In genomic region chr2:91354727-91355403, GRCm38 (mm10) we compare ENCODE assay signal across 13 mouse cellular contexts.
DNase-seq lines count a peak whose midpoint lies in the region; ATAC-seq and TF ChIP-seq lines count a peak whose summit lies in the region.
"Had no signal": no experiment of that assay in that cellular context is flagged by ENCODE, and none has a peak within 500 bp of the region (broad histone marks: within the 10 kb centered on the region; RNA-seq: fewer than 3 reads in every experiment).

No protein-coding gene starts in this region.

- no peak for TF ChIP-seq CTCF in G1E (IDR thresholded peaks at IDR 0.05; ENCODE audit: low read depth, low read length)
- TF ChIP-seq CTCF in liver, embryonic 14.5 days (IDR thresholded peaks at IDR 0.05; ENCODE audit: low read depth), result no peak

- H3K36me3 ChIP-seq in kidney, embryonic 15.5 days, result no peaks in the 10 kb centered on the region
- H3K36me3 ChIP-seq in G1E (replicated peaks), result no peaks in the 10 kb centered on the region
- H3K36me3 ChIP-seq in liver, embryonic 14.5 days (replicated peaks; ENCODE audit: control insufficient read depth, insufficient read depth, low read depth), result no peaks in the 10 kb centered on the region
- H3K36me3 ChIP-seq: heart, embryonic 13.5 days had no signal

- 61% methylated on average over 6 of the region's 6 CpGs for WGBS in kidney, embryonic 15.5 days
- 27% methylated on average over 6 of the region's 6 CpGs for whole genome bisulfite sequencing in liver, embryonic 14.5 days (ENCODE audit: insufficient replicate concordance)

- no peaks in the 10 kb centered on the region for H3K9me3 ChIP-seq in kidney, embryonic 15.5 days (replicated peaks)
- no peaks in the 10 kb centered on the region for H3K9me3 ChIP-seq in G1E (replicated peaks)
- H3K9me3 ChIP-seq in liver, embryonic 14.5 days (ENCODE audit: control insufficient read depth, low read length), result no peaks in the 10 kb centered on the region
- H3K9me3 ChIP-seq: heart, embryonic 13.5 days had no signal

- H3K27ac ChIP-seq in kidney, embryonic 15.5 days, result peak overlapping the region; percentile 52
- H3K27ac ChIP-seq in liver, embryonic 14.5 days, result peak overlapping the region; percentile 13
- H3K27ac ChIP-seq: heart, embryonic 13.5 days had no signal

- no peak overlapping the region for H3K4me3 ChIP-seq in kidney, embryonic 15.5 days (replicated peaks)
- H3K4me3 ChIP-seq in G1E (ENCODE audit: low read depth, low read length), result no peak overlapping the region
- no peak overlapping the region for H3K4me3 ChIP-seq in liver, embryonic 14.5 days (ENCODE audit: insufficient read depth in 1 of 2, low read depth in 2 of 2, low read length in 2 of 2)
- H3K4me3 ChIP-seq: heart, embryonic 13.5 days had no signal

- TF ChIP-seq EP300 in liver, embryonic 14.5 days (IDR thresholded peaks at IDR 0.05; ENCODE audit: low read depth), result peak; percentile 80

- 0 out of 2 replicates have a peak, but pooled peaks have one; percentile 18 for ATAC-seq in kidney, embryonic 15.5 days (replicated peaks; ENCODE audit: low FRiP score)
- ATAC-seq in G1E (ENCODE audit: extremely low read depth, insufficient number of reproducible peaks, low FRiP score, poor library complexity, severe bottlenecking), result peak; percentile 78
- peak; percentile 94 for ATAC-seq in liver, embryonic 14.5 days (ENCODE audit: insufficient read depth)
- ATAC-seq in monocyte, adult 5-6 weeks (replicated peaks; ENCODE audit: insufficient number of reproducible peaks, low FRiP score, low TSS enrichment, poor library complexity, severe bottlenecking), result no peak

- H3K4me2 ChIP-seq in kidney, embryonic 15.5 days, result no peak overlapping the region
- H3K4me2 ChIP-seq in liver, embryonic 14.5 days (ENCODE audit: low read depth), result no peak overlapping the region
- H3K4me2 ChIP-seq: heart, embryonic 13.5 days had no signal

- H3K27me3 ChIP-seq in kidney, embryonic 15.5 days, result no peaks in the 10 kb centered on the region
- peaks cover 4% of the 10 kb centered on the region; the same call in 1 of the 2 replicates for H3K27me3 ChIP-seq in G1E (ENCODE audit: insufficient read depth, low read length)
- no peaks in the 10 kb centered on the region for H3K27me3 ChIP-seq in liver, embryonic 14.5 days (ENCODE audit: control insufficient read depth, insufficient read depth, low read length)
- H3K27me3 ChIP-seq: heart, embryonic 13.5 days had no signal

- H3K4me1 ChIP-seq in kidney, embryonic 15.5 days, result peaks cover 8% of the 10 kb centered on the region
- H3K4me1 ChIP-seq in G1E (ENCODE audit: insufficient read depth, low read depth, low read length), result peaks cover 7% of the 10 kb centered on the region
- peaks cover 5 to 9% of the 10 kb centered on the region in 2 experiments for H3K4me1 ChIP-seq in liver, embryonic 14.5 days (replicated peaks; ENCODE audit: control insufficient read depth in 2 of 2, insufficient read depth in 2 of 2, low read length in 1 of 2)

- no peak for DNase-seq in kidney, adult 8-10 months
- peak; percentile 12 for DNase-seq in G1E (ENCODE audit: low spot score)
- peak; percentile 11 for DNase-seq in c-Kit-negative CD71-positive TER-119-positive erythroid progenitor cells, embryonic 14.5 days (ENCODE audit: low read depth, low spot score)
- peak; percentile 67 to 75 (median 67) for DNase-seq in liver, embryonic 14.5 days (ENCODE audit: low read depth in 3 of 3, low spot score in 3 of 3)
- no peak for DNase-seq in frontal cortex, adult 2 months (ENCODE audit: extremely low spot score in 1 of 2, low spot score in 1 of 2)
- DNase-seq in left cerebral cortex, adult 8-10 months (ENCODE audit: low spot score in 2 of 2), result no peak
- DNase-seq: cerebellum, adult 8-10 months; kidney, adult 18-20 months; right cerebral cortex, postnatal 25 days; thymus, postnatal 14 days had no signal

- no peak overlapping the region for H3K9ac ChIP-seq in kidney, embryonic 15.5 days
- no peak overlapping the region for H3K9ac ChIP-seq in liver, embryonic 14.5 days (replicated peaks)
- H3K9ac ChIP-seq: heart, embryonic 13.5 days had no signal

Comparison
In these comparisons a context has a peak if more than half of its experiments do, and no peak if none do; other contexts are left out.
1. DNase-seq: peak in G1E (single experiment), c-Kit-negative CD71-positive TER-119-positive erythroid progenitor cells, embryonic 14.5 days (single experiment) and liver, embryonic 14.5 days (3 of 3); none in kidney, adult 8-10 months (0 of 2), frontal cortex, adult 2 months (0 of 2) and left cerebral cortex, adult 8-10 months (0 of 2).